Mouse (Mus musculus): ENCODE measurements around the gene Thap4.

DNA sequence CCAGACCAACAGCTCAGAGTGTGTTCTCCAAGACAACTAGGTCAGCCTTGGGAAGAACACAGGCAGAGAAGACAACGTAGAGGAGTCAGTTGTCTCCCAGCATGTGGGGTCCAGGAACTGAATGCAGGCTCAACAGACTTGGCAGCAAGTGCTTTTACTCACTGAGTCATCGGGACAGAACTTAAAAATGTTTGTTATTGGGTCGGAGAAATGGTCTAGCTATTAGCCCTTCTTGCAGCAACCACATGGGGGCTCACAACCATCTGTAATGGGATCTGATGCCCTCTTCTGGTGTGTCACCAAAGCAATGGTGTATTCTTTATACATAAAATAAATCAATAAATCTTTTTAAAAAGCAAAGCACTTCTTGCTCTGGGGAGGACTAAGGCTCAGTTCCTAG is 28.5 kb downstream of the Thap4 start:
- TF ChIP-seq CTCF (IDR thresholded peaks at IDR 0.05; ENCODE audit: borderline replicate concordance, insufficient read depth, low read length) (no peak), POLR2A (IDR thresholded peaks at IDR 0.05; ENCODE audit: low read depth, low read length) (no peak)
